Mouse (Mus musculus) forebrain, embryonic 13.5 days (tissue): ENCODE results near the gene Ulbp1. TPM values are rescaled to one million over a fixed set of nuclear protein-coding genes. Genes with fewer than 3 reads are reported as not detected.

Experiments
- ATAC-seq: fragments of 200-750 bp; cut with Nextera tagmentation; 2 replicates; pipeline ENCODE4 v1.8.0; 2017
- H3K27ac ChIP-seq: fragments of 300-500 bp; sonication (generic); 2 replicates; pipeline ENCODE4 v1.5.1; 2015; ENCODE audit warnings: inconsistent platforms, mild to moderate bottlenecking, moderate library complexity
- H3K27me3 ChIP-seq: fragments of 300-500 bp; sonication (generic); 2 replicates; pipeline ENCODE4 v1.6.1; 2015; ENCODE audit warnings: mild to moderate bottlenecking, inconsistent platforms
- H3K36me3 ChIP-seq: fragments of 300-500 bp; sonication (generic); 2 replicates; pipeline ENCODE4 v1.6.1; 2015; ENCODE audit warnings: mild to moderate bottlenecking, inconsistent platforms; ENCODE audit not compliant: poor library complexity, severe bottlenecking
- H3K4me1 ChIP-seq: fragments of 300-500 bp; sonication (generic); 2 replicates; pipeline ENCODE4 v1.6.1; 2015; ENCODE audit warnings: inconsistent platforms
- H3K4me2 ChIP-seq: fragments of 300-500 bp; sonication (generic); 2 replicates; pipeline ENCODE4 v1.6.1; 2015; ENCODE audit warnings: inconsistent platforms, mild to moderate bottlenecking, moderate library complexity
- H3K4me3 ChIP-seq: fragments of 300-500 bp; sonication (generic); 2 replicates; pipeline ENCODE4 v1.5.1; 2015; ENCODE audit warnings: mild to moderate bottlenecking, inconsistent platforms
- H3K9ac ChIP-seq: fragments of 300-500 bp; sonication (generic); 2 replicates; pipeline ENCODE4 v1.6.1; 2015; ENCODE audit warnings: mild to moderate bottlenecking, inconsistent platforms
- H3K9me3 ChIP-seq: fragments of 300-500 bp; sonication (generic); replicated peaks from 2 replicates; pipeline ENCODE4 v1.6.1; 2016; ENCODE audit warnings: inconsistent platforms
- WGBS: fragments of 180-500 bp; shearing (Covaris S2); methylation state at CpG from one replicate; pipeline ENCODE4 v1.1.7; 2015; 5-methylcytosine and 5-hydroxymethylcytosine counted together
- polyA plus RNA-seq: library from polyadenylated mRNA; unstranded; fragments of >200 nt; fragmentation: Nextera tagmentation; extraction: Ambion mirVana; gene quantifications from 2 replicates; pipeline ENCODE4 v1.2.1, GENCODE M21; 2015

Gene Ulbp1
- polyA plus RNA-seq, 1 experiment from 2014 or later = 0.62 TPM

DNA sequence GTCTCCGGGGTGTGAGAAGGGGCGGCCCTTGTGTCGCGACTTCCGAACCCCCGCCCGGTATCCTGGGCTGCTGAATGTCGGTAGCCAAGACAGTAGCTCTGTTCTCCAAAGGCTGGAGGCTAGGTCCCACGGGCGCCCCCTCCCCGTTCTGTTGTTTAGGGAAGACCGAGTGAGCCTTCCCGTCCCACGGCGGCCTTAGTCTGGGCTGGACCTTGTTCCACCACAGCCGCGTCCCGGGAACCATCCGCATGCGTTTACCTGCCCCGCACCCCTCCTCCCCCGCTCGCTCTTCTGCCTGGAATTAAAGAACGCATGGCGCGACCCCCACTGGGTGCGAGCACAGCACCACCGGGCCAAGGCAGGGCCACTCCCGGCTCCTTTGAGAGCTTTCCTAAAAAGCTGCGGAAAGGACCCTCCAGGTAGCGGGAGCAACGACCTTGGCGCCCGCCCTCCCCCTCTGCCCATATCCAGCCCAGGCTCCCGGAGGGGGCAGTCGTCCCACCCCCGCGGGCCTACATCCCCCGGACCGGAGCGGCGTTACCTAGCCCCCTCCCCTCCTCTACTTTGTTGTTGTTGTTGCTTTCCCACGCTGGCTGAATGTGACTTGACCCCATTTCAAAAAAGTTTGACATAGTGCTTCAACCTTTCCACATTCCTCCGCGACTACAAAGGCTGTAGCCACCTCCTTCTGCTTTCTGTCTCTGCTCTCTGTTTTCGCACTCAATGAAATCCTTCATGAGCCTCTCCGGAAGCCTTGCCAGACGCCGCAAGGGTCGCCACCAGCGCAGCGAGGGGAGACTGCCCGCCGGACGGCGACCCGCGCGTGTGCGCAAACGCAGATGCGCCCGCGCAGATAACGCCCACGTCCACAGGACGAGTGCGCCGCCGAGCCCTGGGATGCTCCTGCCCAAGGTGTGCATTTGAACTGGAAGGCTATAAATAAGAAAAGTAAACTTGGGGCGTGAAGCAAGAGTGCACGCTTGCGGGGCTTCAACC, 81.2 kb downstream of the Ulbp1 start:
- Histone ChIP-seq H3K27me3 (peaks cover 46% of the 10 kb centered on the region), H3K9me3 (no peaks in the 10 kb centered on the region), H3K4me3 (peak overlapping the region; percentile 61), H3K27ac (no peak overlapping the region), H3K4me2 (peak overlapping the region; percentile 99), H3K9ac (peak overlapping the region; percentile 61), H3K4me1 (peaks cover 22% of the 10 kb centered on the region), H3K36me3 (no peaks in the 10 kb centered on the region)
- peak; percentile 46 for ATAC-seq
- under 1% methylated on average over 73 of the region's 73 CpGs for WGBS

DNA sequence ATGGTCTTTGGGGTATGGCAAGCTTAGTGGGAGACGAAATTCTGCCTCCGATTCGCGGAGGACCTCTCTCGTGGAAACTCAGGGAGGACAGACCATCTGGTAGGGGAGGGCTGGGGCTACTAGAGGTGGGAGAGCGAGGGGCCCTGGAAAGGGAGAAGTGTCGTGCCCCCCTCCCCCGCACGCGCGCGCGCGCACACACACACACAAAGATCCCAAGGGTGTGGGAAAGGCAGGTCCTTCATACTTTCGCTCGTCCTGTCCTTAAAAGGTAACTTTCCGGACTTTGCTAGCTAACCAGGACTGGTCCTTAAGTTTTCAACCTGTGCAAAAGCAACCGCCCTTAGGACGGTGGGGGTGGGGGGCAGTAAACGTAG, 81.9 kb downstream of the Ulbp1 start:
- WGBS = under 1% methylated on average over 14 of the region's 20 CpGs
- peaks cover 46% of the 10 kb centered on the region for H3K27me3 ChIP-seq
- ATAC-seq = peak; percentile 60
- H3K36me3 ChIP-seq = no peaks in the 10 kb centered on the region
- H3K9me3 ChIP-seq = no peaks in the 10 kb centered on the region
- no peak overlapping the region for H3K27ac ChIP-seq
- peak overlapping the region; percentile 61 for H3K4me3 ChIP-seq
- peak overlapping the region; percentile 61 for H3K9ac ChIP-seq
- peak overlapping the region; percentile 99 for H3K4me2 ChIP-seq
- H3K4me1 ChIP-seq = peaks cover 22% of the 10 kb centered on the region

- no peaks in the 10 kb centered on the region for H3K36me3 ChIP-seq
- H3K9ac ChIP-seq = peak overlapping the region; percentile 61
- WGBS = under 1% methylated on average over 30 of the region's 31 CpGs
- peaks cover 22% of the 10 kb centered on the region for H3K4me1 ChIP-seq
- no peaks in the 10 kb centered on the region for H3K9me3 ChIP-seq
- peak overlapping the region; percentile 99 for H3K4me2 ChIP-seq
- peak overlapping the region; percentile 61 for H3K4me3 ChIP-seq
- peaks cover 46% of the 10 kb centered on the region for H3K27me3 ChIP-seq
- H3K27ac ChIP-seq = no peak overlapping the region
- peak; percentile 73 for ATAC-seq
Observed at GRCm38 (mm10) chr10:7391108-7391507, 82.3 kb downstream of the Ulbp1 start.

Other genes starting within 250 kb of the Ulbp1 start
- gene Lrp11, start 116.2 kb upstream of the Ulbp1 start, polyA plus RNA-seq = 20.4 and 20.8 TPM in 2 replicates
- gene Nup43, start 193.9 kb upstream of the Ulbp1 start, polyA plus RNA-seq = 54.0 and 58.6 TPM in 2 replicates
- gene Pcmt1, start 207.5 kb upstream of the Ulbp1 start, polyA plus RNA-seq = 160 TPM in 2 replicates
- 10.0 and 10.5 TPM in 2 replicates for gene Lats1, start 207.6 kb upstream of the Ulbp1 start, polyA plus RNA-seq